Mouse (Mus musculus): ENCODE measurements around the gene Trap1.

DNA sequence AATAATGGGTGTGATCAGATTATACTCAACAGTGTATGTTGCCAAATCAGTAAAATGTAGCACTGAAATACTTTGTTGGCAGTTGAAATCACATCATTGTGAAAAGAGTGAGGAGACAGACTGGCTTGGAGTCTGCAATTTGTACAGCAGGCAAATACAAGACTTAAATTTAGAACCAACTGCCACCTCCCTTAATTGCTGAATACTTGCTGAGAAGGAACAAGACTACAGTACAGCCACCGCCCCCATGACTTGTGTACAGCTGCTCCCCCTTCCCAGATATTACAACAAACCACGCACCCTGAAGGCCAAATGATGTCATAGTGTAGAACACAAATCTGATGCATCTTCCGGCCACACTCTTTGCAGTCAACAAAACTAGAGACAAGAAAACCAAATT, 18.5 kb upstream of the Trap1 start:
- TF ChIP-seq POLR2A (IDR thresholded peaks at IDR 0.05; ENCODE audit: low read depth, low read length) (no peak), CTCF (IDR thresholded peaks at IDR 0.05; ENCODE audit: extremely low read depth, insufficient read depth, insufficient read length, insufficient replicate concordance) (no peak)
